Mouse (Mus musculus) hindbrain, postnatal 0 days (tissue): ENCODE data around the gene Nbas. TPM values are rescaled to one million over a fixed set of nuclear protein-coding genes. Genes with fewer than 3 reads are reported as not detected.

ENCODE experiments used
- ATAC-seq: fragments of 200-750 bp; cut with Nextera tagmentation; 2 replicates; pipeline ENCODE4 v1.8.0; 2017; ENCODE audit warnings: mild to moderate bottlenecking, moderate TSS enrichment, moderate library complexity
- DNase-seq: peaks from one replicate; pipeline ENCODE4 v3.0.0-alpha.2; 2015; ENCODE audit warnings: low spot score
- H3K27ac ChIP-seq: fragments of 300-500 bp; sonication (generic); 2 replicates; pipeline ENCODE4 v1.5.1; 2014; ENCODE audit warnings: mild to moderate bottlenecking
- H3K27me3 ChIP-seq: fragments of 300-500 bp; sonication (generic); 2 replicates; pipeline ENCODE4 v1.6.1; 2014; ENCODE audit warnings: low read length, mixed read lengths; ENCODE audit not compliant: insufficient read depth
- H3K36me3 ChIP-seq: fragments of 300-500 bp; sonication (generic); 2 replicates; pipeline ENCODE4 v1.6.1; 2014; ENCODE audit warnings: low read length, mixed read lengths; ENCODE audit not compliant: insufficient read depth
- H3K4me1 ChIP-seq: fragments of 300-500 bp; sonication (generic); 2 replicates; pipeline ENCODE4 v1.6.1; 2014; ENCODE audit warnings: antibody characterized with exemption, low read length, mixed read lengths; ENCODE audit not compliant: insufficient read depth
- H3K4me2 ChIP-seq: fragments of 300-500 bp; sonication (generic); 2 replicates; pipeline ENCODE4 v1.6.1; 2014; ENCODE audit warnings: low read depth, mild to moderate bottlenecking, low read length, moderate library complexity, mixed read lengths
- H3K4me3 ChIP-seq: fragments of 300-500 bp; sonication (generic); 2 replicates; pipeline ENCODE4 v1.5.1; 2014; ENCODE audit warnings: low read length
- H3K9ac ChIP-seq: fragments of 300-500 bp; sonication (generic); replicated peaks from 2 replicates; pipeline ENCODE4 v1.6.1; 2014; ENCODE audit warnings: mild to moderate bottlenecking, low read length, moderate library complexity, mixed read lengths
- H3K9me3 ChIP-seq: fragments of 300-500 bp; sonication (generic); 2 replicates; pipeline ENCODE4 v1.6.1; 2016; ENCODE audit warnings: low read length, mixed read lengths
- CTCF ChIP-seq: IDR thresholded peaks from 2 replicates; pipeline ENCODE4 v1.5.1; 2016; ENCODE audit warnings: antibody characterized with exemption, control low read depth, low read depth
- WGBS: fragments of 180-500 bp; shearing (Covaris S2); extraction: QIAGEN DNeasy Blood & Tissue Kit; methylation state at CpG from one replicate; pipeline ENCODE4 v1.1.7; 2014; 5-methylcytosine and 5-hydroxymethylcytosine counted together
- polyA plus RNA-seq: library from polyadenylated mRNA; unstranded; fragments of >200 nt; fragmentation: Nextera tagmentation; extraction: Ambion mirVana; gene quantifications from 2 replicates; pipeline ENCODE4 v1.2.1, GENCODE M21; 2015
- total RNA-seq: library from RNA; depleted of rRNA; stranded (reverse); fragments of >200 nt; gene quantifications from 2 replicates; pipeline ENCODE4 v1.2.3, GENCODE M21; 2014

Gene Nbas
- total and polyA plus RNA-seq, 2 experiments from 2014 or later: 12.1 to 48.1 TPM

- Histone ChIP-seq H3K9me3 (no peaks in the 10 kb centered on the region), H3K27me3 (no peaks in the 10 kb centered on the region), H3K4me1 (no peaks in the 10 kb centered on the region), H3K9ac (no peak overlapping the region), H3K4me3 (no peak overlapping the region), H3K27ac (no peak overlapping the region), H3K4me2 (no peak overlapping the region), H3K36me3 (no peaks in the 10 kb centered on the region)
- ATAC-seq (no peak), DNase-seq (no peak)
- TF ChIP-seq CTCF: no peak
- 93% methylated on average over 7 of the region's 7 CpGs for WGBS
Measured at GRCm38 (mm10) chr12:13566421-13566820, 297.5 kb downstream of the Nbas start.

GRCm38 (mm10) chr12:13575158-13575557 is 306.2 kb downstream of the Nbas start:
- H3K4me3 ChIP-seq: no peak overlapping the region
- TF ChIP-seq CTCF: no peak
- no peak overlapping the region for H3K27ac ChIP-seq
- H3K9me3 ChIP-seq: no peaks in the 10 kb centered on the region
- no peak overlapping the region for H3K4me2 ChIP-seq
- H3K9ac ChIP-seq: no peak overlapping the region
- DNase-seq (no peak), ATAC-seq (no peak)
- H3K27me3 ChIP-seq: no peaks in the 10 kb centered on the region
- H3K36me3 ChIP-seq: no peaks in the 10 kb centered on the region
- 81% methylated on average over 4 of the region's 4 CpGs for WGBS
- no peaks in the 10 kb centered on the region for H3K4me1 ChIP-seq

- H3K9ac ChIP-seq: no peak overlapping the region
- H3K27ac ChIP-seq: no peak overlapping the region
Measured at GRCm38 (mm10) chr12:13575605-13576600, 307.0 kb downstream of the Nbas start.

GRCm38 (mm10) chr12:13576761-13577160 is 307.8 kb downstream of the Nbas start:
- Histone ChIP-seq H3K36me3 (no peaks in the 10 kb centered on the region), H3K9ac (no peak overlapping the region), H3K4me2 (no peak overlapping the region), H3K4me1 (no peaks in the 10 kb centered on the region), H3K27me3 (no peaks in the 10 kb centered on the region), H3K27ac (no peak overlapping the region), H3K4me3 (no peak overlapping the region), H3K9me3 (no peaks in the 10 kb centered on the region)
- no peak for TF ChIP-seq CTCF
- WGBS: 69% methylated on average over 4 of the region's 4 CpGs
- ATAC-seq (no peak), DNase-seq (no peak)

More at GRCm38 (mm10) chr12:13575605-13576600, 307.0 kb downstream of the Nbas start:
- Histone ChIP-seq H3K36me3 (no peaks in the 10 kb centered on the region), H3K27me3 (no peaks in the 10 kb centered on the region), H3K9me3 (no peaks in the 10 kb centered on the region), H3K4me3 (no peak overlapping the region), H3K4me2 (no peak overlapping the region), H3K4me1 (no peaks in the 10 kb centered on the region)
- ATAC-seq: no peak
- TF ChIP-seq CTCF: no peak
- no peak for DNase-seq
- WGBS: 93% methylated on average over 5 of the region's 5 CpGs

GRCm38 (mm10) chr12:13580796-13581195 is 311.9 kb downstream of the Nbas start:
- no peaks in the 10 kb centered on the region for H3K4me1 ChIP-seq
- no peak overlapping the region for H3K9ac ChIP-seq
- H3K27ac ChIP-seq: no peak overlapping the region
- ATAC-seq (no peak), DNase-seq (no peak)
- H3K4me3 ChIP-seq: no peak overlapping the region
- H3K9me3 ChIP-seq: no peaks in the 10 kb centered on the region
- H3K27me3 ChIP-seq: no peaks in the 10 kb centered on the region
- no peak for TF ChIP-seq CTCF
- peaks cover 3% of the 10 kb centered on the region; the same call in 1 of the 2 replicates for H3K36me3 ChIP-seq
- WGBS: 93% methylated on average over 1 of the region's 1 CpGs
- no peak overlapping the region for H3K4me2 ChIP-seq

- H3K9ac ChIP-seq: no peak overlapping the region
- no peak for TF ChIP-seq CTCF
- ATAC-seq (no peak), DNase-seq (no peak)
- 95% methylated on average over 6 of the region's 6 CpGs for WGBS
- no peak overlapping the region for H3K27ac ChIP-seq
- H3K4me2 ChIP-seq: no peak overlapping the region
- H3K9me3 ChIP-seq: no peaks in the 10 kb centered on the region
- H3K27me3 ChIP-seq: no peaks in the 10 kb centered on the region
- H3K36me3 ChIP-seq: peaks cover 3% of the 10 kb centered on the region; the same call in 1 of the 2 replicates
- no peak overlapping the region for H3K4me3 ChIP-seq
- H3K4me1 ChIP-seq: no peaks in the 10 kb centered on the region
Measured at GRCm38 (mm10) chr12:13583386-13583785, 314.5 kb downstream of the Nbas start.
